In the genomic region with DNA sequence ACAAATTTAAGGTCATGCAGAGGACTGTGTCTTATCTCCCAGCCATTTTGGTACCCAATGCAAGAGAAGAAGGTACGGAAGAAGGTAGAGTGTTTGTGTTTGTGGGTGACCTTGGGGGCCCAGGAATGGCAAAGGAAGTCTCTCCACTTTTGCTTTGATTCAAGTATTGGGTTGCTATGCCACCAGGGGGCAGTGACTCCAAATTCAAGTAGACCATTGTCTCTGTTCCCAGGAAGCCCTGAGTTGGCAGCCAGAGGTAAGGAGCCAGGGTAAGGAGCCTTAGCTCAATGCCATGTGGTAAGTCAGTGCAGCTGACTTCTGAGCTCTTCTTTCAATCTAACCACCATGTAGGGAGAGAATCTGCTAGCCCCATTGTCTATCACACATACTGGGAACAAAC, we compare ENCODE assay signal across 10 mouse cellular contexts. TPM values are rescaled to one million over a fixed set of nuclear protein-coding genes. Genes with fewer than 3 reads are reported as not detected.
DNase-seq lines count a peak whose midpoint lies in the region; ATAC-seq lines count a peak whose summit lies in the region.
"Had no signal": no experiment of that assay in that cellular context is flagged by ENCODE, and none has a peak within 500 bp of the region (broad histone marks: within the 10 kb centered on the region; RNA-seq: fewer than 3 reads in every experiment).

No protein-coding gene starts in this region.

- peak; percentile 9 for DNase-seq in gastrocnemius, postnatal 10 days
- DNase-seq in gastrocnemius, adult 8-10 months (ENCODE audit: low spot score in 2 of 2) = no peak
- DNase-seq in liver (peak; percentile 4), ZHBTc4 (ENCODE audit: low read depth, low spot score) (peak; percentile 22)
- DNase-seq in liver, embryonic 11.5 days (ENCODE audit: low spot score) = no peak
- DNase-seq in lung, postnatal 25 days (ENCODE audit: low spot score) = peak; percentile 43
- DNase-seq in thymus, postnatal 25 days = no peak
- no peak for DNase-seq in urinary bladder, postnatal 25 days (ENCODE audit: low spot score)

- no peak for ATAC-seq in liver, embryonic 11.5 days (replicated peaks; ENCODE audit: low FRiP score)
- ATAC-seq: intestine, embryonic 16.5 days had no signal

- 71% methylated on average over 1 of the region's 1 CpGs for WGBS in liver, embryonic 11.5 days

- H3K4me1 ChIP-seq in liver, embryonic 11.5 days (replicated peaks; ENCODE audit: control insufficient read depth, insufficient read depth, low read length) = no peaks in the 10 kb centered on the region
- H3K4me1 ChIP-seq: lung, embryonic 15.5 days had no signal

- H3K9ac ChIP-seq in liver, embryonic 11.5 days (ENCODE audit: low read depth, low read length) = no peak overlapping the region
- H3K9ac ChIP-seq: lung, embryonic 15.5 days had no signal

- no peak overlapping the region for H3K4me2 ChIP-seq in liver, embryonic 11.5 days
- H3K4me2 ChIP-seq: lung, embryonic 15.5 days had no signal

- H3K9me3 ChIP-seq in liver, embryonic 11.5 days (ENCODE audit: control insufficient read depth, low read length) = no peaks in the 10 kb centered on the region
- H3K9me3 ChIP-seq: lung, embryonic 15.5 days had no signal

- peaks cover 2% of the 10 kb centered on the region for H3K27me3 ChIP-seq in liver, embryonic 11.5 days (replicated peaks; ENCODE audit: control insufficient read depth, insufficient read depth, low read length)
- H3K27me3 ChIP-seq: lung, embryonic 15.5 days had no signal

- no peak overlapping the region for H3K4me3 ChIP-seq in liver, embryonic 11.5 days (ENCODE audit: low read depth, low read length)
- H3K4me3 ChIP-seq: lung, embryonic 15.5 days had no signal

- no peak overlapping the region for H3K27ac ChIP-seq in liver, embryonic 11.5 days (ENCODE audit: low read depth, low read length)
- H3K27ac ChIP-seq: lung, embryonic 15.5 days had no signal

- H3K36me3 ChIP-seq in liver, embryonic 11.5 days (ENCODE audit: control insufficient read depth, insufficient read depth, low read length) = no peaks in the 10 kb centered on the region
- H3K36me3 ChIP-seq: lung, embryonic 15.5 days had no signal

RNA-seq across cellular contexts. Expression of a gene that starts 7.9 kb away (rescaled TPM):
- total RNA-seq in gastrocnemius, postnatal 10 days (2021) = not detected
- total RNA-seq in gastrocnemius, adult 8-10 months (2022) = not detected
- 0.12 TPM in 1 of 2 replicates, not detected in the other for polyA plus RNA-seq in liver, embryonic 11.5 days (2014; fragmentation: Nextera tagmentation; extraction: Ambion mirVana)

RNA-seq across cellular contexts. Expression of a gene that starts 11.0 kb away (rescaled TPM):
- not detected for total RNA-seq in gastrocnemius, postnatal 10 days (2021)
- total RNA-seq in gastrocnemius, adult 8-10 months (2022) = not detected
- not detected in 2 replicates for polyA plus RNA-seq in liver, embryonic 11.5 days (2014; fragmentation: Nextera tagmentation; extraction: Ambion mirVana)
- polyA plus RNA-seq: intestine, embryonic 16.5 days had no signal

RNA-seq across cellular contexts. Expression of a gene that starts 21.4 kb away (rescaled TPM):
- total RNA-seq in gastrocnemius, postnatal 10 days (2021) = 10 to 100 TPM; 18.1 to 20.4 TPM
- 1 to 10 TPM; 2.0 to 5.0 (median 2.6) TPM for total RNA-seq in gastrocnemius, adult 8-10 months (2022)
- polyA plus RNA-seq in liver, embryonic 11.5 days (2014; fragmentation: Nextera tagmentation; extraction: Ambion mirVana) = 4.1 and 5.5 TPM in 2 replicates

Comparison
In these comparisons a context has a peak if more than half of its experiments do, and no peak if none do; other contexts are left out.
1. DNase-seq: peak in gastrocnemius, postnatal 10 days (single experiment), liver (single experiment), ZHBTc4 (single experiment) and lung, postnatal 25 days (single experiment); none in gastrocnemius, adult 8-10 months (0 of 2), liver, embryonic 11.5 days (single experiment), thymus, postnatal 25 days (single experiment) and urinary bladder, postnatal 25 days (single experiment).